Mouse (Mus musculus): ENCODE data around the gene Fat1. TPM values are rescaled to one million over a fixed set of nuclear protein-coding genes. Genes with fewer than 3 reads are reported as not detected.
A peak's percentile ranks its signal among the peaks of the same experiment; 100 is the strongest.
"Not testable (repeated sequence)": the region's sequence is repeated elsewhere in the genome, so short reads cannot be mapped to it uniquely, and the experiment has no call there.

Fat1 gene
- total RNA-seq, 1 experiment from 2014 or later, result not detected

GRCm38 (mm10) chr8:45060083-45060482, 124.8 kb downstream of the Fat1 start:
- ATAC-seq (replicated peaks; ENCODE audit: low read depth, poor library complexity, severe bottlenecking), result no peak

DNA sequence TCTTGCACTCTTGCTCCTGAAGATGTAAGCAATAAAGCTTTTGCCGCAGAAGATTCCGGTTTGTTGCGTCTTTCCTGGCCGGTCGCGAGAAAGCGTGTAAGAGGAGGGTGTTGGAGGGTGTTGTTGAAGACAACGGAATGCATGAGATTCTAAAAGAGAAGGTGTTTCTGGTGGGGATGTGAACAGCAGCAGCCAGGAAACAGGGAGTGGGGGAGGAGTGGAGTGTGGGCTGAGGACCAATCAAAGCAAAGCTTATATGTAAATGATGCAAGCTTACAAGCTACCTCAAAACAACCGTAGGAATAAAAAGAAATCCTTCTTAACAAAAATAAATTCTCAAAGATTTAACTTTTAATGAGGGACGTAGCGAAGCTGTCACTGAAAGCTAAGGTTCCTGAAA, 127.1 kb downstream of the Fat1 start:
- no peak for ATAC-seq (replicated peaks; ENCODE audit: low read depth, poor library complexity, severe bottlenecking)

- peak; percentile 87 for ATAC-seq (replicated peaks; ENCODE audit: low read depth, poor library complexity, severe bottlenecking)
Observed at GRCm38 (mm10) chr8:45062982-45063924, 128.0 kb downstream of the Fat1 start.

DNA sequence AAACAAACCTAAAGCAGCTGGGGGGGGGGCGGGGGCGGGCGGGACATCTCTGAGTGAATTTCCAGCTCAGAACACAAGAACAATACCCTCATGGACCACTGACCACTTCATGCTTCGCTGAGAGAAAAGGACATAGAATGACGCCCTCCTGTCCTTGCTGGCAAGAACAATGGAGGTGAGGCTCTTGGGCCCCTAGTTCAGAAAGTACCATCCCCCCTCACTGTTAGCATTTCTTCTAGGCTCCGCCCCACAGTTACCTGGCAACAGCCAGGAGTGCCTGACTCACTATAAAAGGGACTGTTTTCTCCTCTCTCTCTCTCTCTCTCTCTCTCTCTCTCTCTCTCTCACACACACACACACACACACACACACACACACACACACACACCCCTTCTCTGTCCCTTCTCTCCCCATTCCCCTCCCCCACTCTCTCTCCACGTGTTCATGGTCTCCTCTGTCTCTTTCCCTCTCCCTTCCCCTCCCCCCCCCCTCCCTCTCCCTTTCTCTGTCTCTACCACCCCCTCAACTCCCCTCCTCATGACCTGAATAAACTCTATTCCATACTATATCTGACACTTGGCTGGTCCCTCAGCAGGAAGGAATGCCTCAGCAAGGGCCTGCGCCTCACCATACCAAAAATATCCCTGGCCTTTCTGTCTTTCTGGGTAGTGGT, 129.1 kb downstream of the Fat1 start:
- ATAC-seq (replicated peaks; ENCODE audit: low read depth, poor library complexity, severe bottlenecking), result no peak

GRCm38 (mm10) chr8:45065391-45065790, 130.1 kb downstream of the Fat1 start:
- not testable (repeated sequence) for ATAC-seq (replicated peaks; ENCODE audit: low read depth, poor library complexity, severe bottlenecking)

DNA sequence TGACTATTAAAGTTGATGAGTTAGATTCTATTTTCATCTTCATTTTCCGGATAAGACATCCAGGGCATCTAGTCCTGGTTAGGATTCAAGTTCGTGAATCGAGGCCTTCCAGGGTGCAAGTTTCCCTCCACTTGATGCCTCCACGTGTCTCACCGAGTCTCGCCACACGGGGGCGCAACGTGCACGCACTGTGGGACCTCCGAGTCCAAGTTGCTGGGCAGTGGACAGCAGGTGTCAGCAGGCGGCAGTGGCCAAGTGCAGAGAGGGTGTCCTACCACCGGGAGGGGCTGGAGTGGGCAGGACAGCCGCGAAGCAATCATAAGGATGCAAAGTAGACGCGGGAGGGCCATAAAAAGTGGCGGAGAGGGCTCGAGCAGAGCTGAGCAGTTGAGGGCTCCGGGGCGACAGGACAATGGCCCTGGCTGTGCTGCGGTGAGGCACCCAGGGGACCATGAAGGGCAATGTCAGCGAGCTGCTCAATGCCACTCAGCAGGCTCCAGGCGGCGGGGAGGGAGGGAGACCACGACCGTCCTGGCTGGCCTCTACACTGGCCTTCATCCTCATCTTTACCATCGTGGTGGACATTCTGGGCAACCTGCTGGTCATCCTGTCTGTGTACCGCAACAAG, 133.6 kb downstream of the Fat1 start, which contains the start of gene Mtnr1a:
Mtnr1a (plus strand) TSS at position 379 of the 628 bp plus-strand sequence.
- ATAC-seq (replicated peaks; ENCODE audit: low read depth, poor library complexity, severe bottlenecking), result peak; percentile 93

DNA sequence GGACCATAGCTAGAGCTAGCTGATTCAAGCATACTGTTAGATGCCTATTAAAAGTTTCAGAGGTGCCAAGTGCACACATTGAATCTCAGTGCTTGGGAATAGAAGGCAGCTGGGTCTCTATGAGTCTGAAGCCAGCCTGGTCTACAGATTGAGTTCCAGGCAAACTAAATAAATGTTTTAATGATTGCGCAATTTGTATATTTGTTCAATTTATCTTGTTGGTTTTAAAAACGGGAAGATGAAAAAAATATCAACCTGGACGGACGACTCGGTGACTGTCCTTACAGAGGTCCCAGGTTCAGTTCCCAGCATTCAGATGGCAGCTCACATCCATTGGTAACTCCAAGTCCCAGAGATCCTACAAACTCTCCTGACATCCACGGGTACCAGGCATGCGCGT, 135.7 kb downstream of the Fat1 start:
- ATAC-seq (replicated peaks; ENCODE audit: low read depth, poor library complexity, severe bottlenecking), result no peak

DNA sequence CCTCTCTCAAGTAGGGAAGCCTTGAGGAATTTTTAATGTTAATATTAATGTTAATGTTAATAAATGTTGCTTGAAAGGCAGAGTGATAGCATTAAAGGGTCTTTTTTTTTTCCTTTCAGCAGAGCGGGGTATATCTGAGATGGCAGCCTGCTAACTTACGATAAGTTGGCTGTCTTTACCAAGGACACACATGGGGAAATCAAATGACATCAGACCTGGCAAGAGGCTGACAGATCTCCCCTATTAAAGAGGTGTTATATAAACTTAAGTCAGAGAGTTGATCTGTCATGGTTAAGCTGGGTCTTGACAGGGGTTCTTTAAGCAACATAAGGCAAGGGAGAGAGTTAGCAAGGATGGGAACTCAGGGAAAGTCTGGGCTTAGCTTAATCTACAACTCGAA, 145.6 kb downstream of the Fat1 start:
- no peak for ATAC-seq (replicated peaks; ENCODE audit: low read depth, poor library complexity, severe bottlenecking)

DNA sequence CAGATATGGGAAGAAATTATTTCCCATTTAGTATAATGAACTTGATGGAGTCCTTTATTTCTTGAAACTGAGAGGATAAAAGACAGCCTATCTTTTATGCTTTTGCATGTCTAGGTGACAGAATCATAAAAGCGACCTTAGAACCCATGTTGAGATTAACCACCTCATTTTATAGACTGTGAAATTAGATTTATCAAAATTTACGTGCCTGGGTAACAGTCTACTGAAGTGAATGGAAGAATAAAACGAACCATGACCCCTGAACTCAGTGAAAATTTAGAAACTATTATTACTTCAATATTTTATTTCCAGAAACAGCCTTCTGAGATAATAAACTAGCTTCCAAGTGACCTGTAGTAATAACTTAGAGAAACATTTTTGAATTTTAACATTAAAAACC, 158.4 kb downstream of the Fat1 start:
- ATAC-seq (replicated peaks; ENCODE audit: low read depth, poor library complexity, severe bottlenecking), result no peak

Other genes with a start within 250 kb of the Fat1 start
- gene Mtnr1a, start 133.7 kb downstream of the Fat1 start, total RNA-seq (2017), result not detected in 2 replicates